In the genomic region with DNA sequence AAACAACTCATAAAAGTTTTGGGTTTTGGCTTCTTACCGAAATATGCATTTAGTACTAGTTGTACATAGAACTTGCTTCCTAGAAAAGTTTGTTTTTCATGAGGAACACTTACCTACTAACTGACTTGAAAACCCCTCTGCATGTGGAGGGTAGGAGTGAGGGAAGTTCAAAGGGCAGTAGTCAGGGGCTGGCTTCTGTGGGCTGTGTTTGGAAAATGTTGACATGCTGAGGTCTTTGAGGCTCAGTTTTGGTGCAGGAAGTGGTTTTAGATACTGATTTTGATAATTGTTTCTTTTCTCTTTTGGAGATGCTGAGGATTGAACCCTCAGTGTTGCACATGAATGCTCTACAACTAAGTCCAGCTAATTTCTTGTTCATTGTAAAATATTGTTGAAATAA, we compare ENCODE assay signal across 36 mouse cellular contexts. TPM values are rescaled to one million over a fixed set of nuclear protein-coding genes. Genes with fewer than 3 reads are reported as not detected.
DNase-seq lines count a peak whose midpoint lies in the region; ATAC-seq and TF ChIP-seq lines count a peak whose summit lies in the region.
"Had no signal": no experiment of that assay in that cellular context is flagged by ENCODE, and none has a peak within 500 bp of the region (broad histone marks: within the 10 kb centered on the region; RNA-seq: fewer than 3 reads in every experiment).

No protein-coding gene starts in this region.

- peaks cover 43% of the 10 kb centered on the region for H3K36me3 ChIP-seq in heart, embryonic 10.5 days

- H3K9me3 ChIP-seq in heart, embryonic 10.5 days, result no peaks in the 10 kb centered on the region
- H3K9me3 ChIP-seq: embryonic facial prominence, embryonic 13.5 days; forebrain, embryonic 12.5 days; hindbrain, embryonic 15.5 days; limb, embryonic 15.5 days; neural tube, embryonic 13.5 days; stomach, embryonic 15.5 days had no signal

- TF ChIP-seq CTCF in layer of hippocampus, adult 2 months (conservative IDR thresholded peaks at IDR 0.05), result no peak

- peak; percentile 57 for DNase-seq in 416B (ENCODE audit: low read depth)
- peak; percentile 34 for DNase-seq in thymus, postnatal 25 days
- no peak for DNase-seq in heart, embryonic 10.5 days (ENCODE audit: low spot score)
- DNase-seq in layer of hippocampus, adult 2 months (ENCODE audit: low spot score in 2 of 2), result no peak
- DNase-seq in B cell, adult 2 months, result no peak
- DNase-seq: adrenal gland, adult 2 months; cerebellum, adult 11-12 months; cerebellum, postnatal 10 days; embryo, embryonic 11 days; left cerebral cortex, postnatal 4 days; lung, embryonic 14.5 days; lung, postnatal 36 days; midbrain, embryonic 14.5 days; retina, postnatal 1 day; right cerebral cortex, postnatal 25 days; spleen, adult 18-20 months had no signal

- 94% methylated on average over 1 of the region's 1 CpGs for WGBS in heart, embryonic 10.5 days

- H3K4me1 ChIP-seq in heart, embryonic 10.5 days, result no peaks in the 10 kb centered on the region
- H3K4me1 ChIP-seq: embryonic facial prominence, embryonic 13.5 days; hindbrain, embryonic 15.5 days; limb, embryonic 15.5 days; neural tube, embryonic 13.5 days; stomach, embryonic 15.5 days had no signal

- no peak overlapping the region for H3K4me3 ChIP-seq in heart, embryonic 10.5 days
- H3K4me3 ChIP-seq in layer of hippocampus, adult 2 months, result no peak overlapping the region
- H3K4me3 ChIP-seq: embryonic facial prominence, embryonic 13.5 days; erythroblast, embryonic 14.5 days; forebrain, embryonic 12.5 days; hindbrain, embryonic 15.5 days; limb, embryonic 15.5 days; neural tube, embryonic 13.5 days; stomach, embryonic 15.5 days had no signal

- no peak overlapping the region for H3K27ac ChIP-seq in heart, embryonic 10.5 days
- no peak overlapping the region for H3K27ac ChIP-seq in layer of hippocampus, adult 2 months
- H3K27ac ChIP-seq: embryonic facial prominence, embryonic 13.5 days; forebrain, embryonic 12.5 days; hindbrain, embryonic 15.5 days; limb, embryonic 15.5 days; liver, embryonic 14.5 days; neural tube, embryonic 13.5 days; stomach, embryonic 15.5 days had no signal

- no peaks in the 10 kb centered on the region for H3K27me3 ChIP-seq in heart, embryonic 10.5 days (ENCODE audit: insufficient read depth, poor library complexity, severe bottlenecking)
- H3K27me3 ChIP-seq: embryonic facial prominence, embryonic 13.5 days; forebrain, embryonic 12.5 days; hindbrain, embryonic 15.5 days; limb, embryonic 15.5 days; neural tube, embryonic 13.5 days; stomach, embryonic 15.5 days had no signal

- peak; percentile 78 for ATAC-seq in CD4-positive, CD25-positive, alpha-beta regulatory T cell, adult 4 months
- ATAC-seq in inflammation-experienced regulatory T-cells, adult 6 months, result peak; percentile 77
- ATAC-seq: intestine, embryonic 16.5 days had no signal

RNA-seq across cellular contexts. Expression of gene A030005L19Rik, which starts 12.6 kb away (rescaled TPM):
- 1 to 10 TPM in 1 of 2 experiments, not detected in 1; 1.4 TPM for polyA plus RNA-seq in CD4-positive, CD25-positive, alpha-beta regulatory T cell, adult 4 months (2017; shearing (Covaris generic))
- polyA plus RNA-seq in inflammation-experienced regulatory T-cells, adult 6 months (2017; shearing (Covaris generic)), result 1 to 10 TPM in 2 of 3 experiments, under 1 TPM in 1; 0.60 to 2.2 (median 1.1) TPM
- not detected in 2 replicates for polyA plus RNA-seq in heart, embryonic 10.5 days (2016; fragmentation: Nextera tagmentation; extraction: Ambion mirVana)
- total RNA-seq in layer of hippocampus, adult 2 months (2021), result 1 to 10 TPM in 1 of 2 experiments, under 1 TPM in 1; 0.47 to 1.3 TPM
- total RNA-seq: adrenal gland, adult 2 months; gastrocnemius, postnatal 4 days; hematopoietic stem cell, adult 5-6 weeks; megakaryocyte-erythroid progenitor cell, adult 5-6 weeks had no signal
- polyA plus RNA-seq: forebrain, embryonic 12.5 days; heart, embryonic 16.5 days; intestine, embryonic 16.5 days; kidney, embryonic 14.5 days; lung, embryonic 14.5 days; stomach, embryonic 15.5 days had no signal

RNA-seq across cellular contexts. Expression of gene A030014E15Rik, which starts 24.1 kb away (rescaled TPM):
- polyA plus RNA-seq in CD4-positive, CD25-positive, alpha-beta regulatory T cell, adult 4 months (2017; shearing (Covaris generic)), result not detected
- polyA plus RNA-seq in inflammation-experienced regulatory T-cells, adult 6 months (2017; shearing (Covaris generic)), result not detected
- polyA plus RNA-seq in heart, embryonic 10.5 days (2016; fragmentation: Nextera tagmentation; extraction: Ambion mirVana), result not detected in 2 replicates
- total RNA-seq in layer of hippocampus, adult 2 months (2021), result not detected
- total RNA-seq: adrenal gland, adult 2 months; ES-E14; gastrocnemius, postnatal 4 days; hematopoietic stem cell, adult 5-6 weeks; layer of hippocampus, postnatal 10 days; left cerebral cortex, adult 8-10 months; left cerebral cortex, postnatal 4 days; megakaryocyte-erythroid progenitor cell, adult 5-6 weeks had no signal
- polyA plus RNA-seq: adrenal gland, adult 2 months; C2C12; embryonic facial prominence, embryonic 13.5 days; erythroblast, embryonic 14.5 days; forebrain, embryonic 12.5 days; heart, embryonic 16.5 days; hindbrain, embryonic 15.5 days; intestine, embryonic 16.5 days; kidney, embryonic 14.5 days; limb, embryonic 15.5 days; lung, embryonic 14.5 days; midbrain, embryonic 14.5 days; neural tube, embryonic 13.5 days; stomach, embryonic 15.5 days had no signal

RNA-seq across cellular contexts. Expression of gene Gm6217, which starts 30.6 kb away (rescaled TPM):
- not detected for polyA plus RNA-seq in CD4-positive, CD25-positive, alpha-beta regulatory T cell, adult 4 months (2017; shearing (Covaris generic))
- polyA plus RNA-seq in inflammation-experienced regulatory T-cells, adult 6 months (2017; shearing (Covaris generic)), result not detected
- polyA plus RNA-seq in heart, embryonic 10.5 days (2016; fragmentation: Nextera tagmentation; extraction: Ambion mirVana), result not detected in 2 replicates
- total RNA-seq in layer of hippocampus, adult 2 months (2021), result not detected
- total RNA-seq: adrenal gland, adult 2 months; ES-E14; gastrocnemius, postnatal 4 days; hematopoietic stem cell, adult 5-6 weeks; layer of hippocampus, postnatal 10 days; left cerebral cortex, adult 8-10 months; left cerebral cortex, postnatal 4 days; megakaryocyte-erythroid progenitor cell, adult 5-6 weeks had no signal
- polyA plus RNA-seq: adrenal gland, adult 2 months; C2C12; embryonic facial prominence, embryonic 13.5 days; erythroblast, embryonic 14.5 days; forebrain, embryonic 12.5 days; heart, embryonic 16.5 days; hindbrain, embryonic 15.5 days; intestine, embryonic 16.5 days; kidney, embryonic 14.5 days; limb, embryonic 15.5 days; liver, embryonic 14.5 days; lung, embryonic 14.5 days; midbrain, embryonic 14.5 days; neural tube, embryonic 13.5 days; stomach, embryonic 15.5 days had no signal

RNA-seq across cellular contexts. Expression of gene A030003K21Rik, which starts 42.6 kb away (rescaled TPM):
- polyA plus RNA-seq in CD4-positive, CD25-positive, alpha-beta regulatory T cell, adult 4 months (2017; shearing (Covaris generic)), result not detected
- not detected for polyA plus RNA-seq in inflammation-experienced regulatory T-cells, adult 6 months (2017; shearing (Covaris generic))
- polyA plus RNA-seq in heart, embryonic 10.5 days (2016; fragmentation: Nextera tagmentation; extraction: Ambion mirVana), result not detected in 2 replicates
- not detected for total RNA-seq in layer of hippocampus, adult 2 months (2021)
- total RNA-seq: adrenal gland, adult 2 months; ES-E14; gastrocnemius, postnatal 4 days; hematopoietic stem cell, adult 5-6 weeks; layer of hippocampus, postnatal 10 days; left cerebral cortex, adult 8-10 months; left cerebral cortex, postnatal 4 days; megakaryocyte-erythroid progenitor cell, adult 5-6 weeks had no signal
- polyA plus RNA-seq: adrenal gland, adult 2 months; C2C12; embryonic facial prominence, embryonic 13.5 days; erythroblast, embryonic 14.5 days; forebrain, embryonic 12.5 days; heart, embryonic 16.5 days; hindbrain, embryonic 15.5 days; intestine, embryonic 16.5 days; kidney, embryonic 14.5 days; limb, embryonic 15.5 days; liver, embryonic 14.5 days; lung, embryonic 14.5 days; midbrain, embryonic 14.5 days; neural tube, embryonic 13.5 days; stomach, embryonic 15.5 days had no signal

RNA-seq across cellular contexts. Expression of gene Gm7544, which starts 55.2 kb away (rescaled TPM):
- polyA plus RNA-seq in CD4-positive, CD25-positive, alpha-beta regulatory T cell, adult 4 months (2017; shearing (Covaris generic)), result not detected
- polyA plus RNA-seq in inflammation-experienced regulatory T-cells, adult 6 months (2017; shearing (Covaris generic)), result not detected
- polyA plus RNA-seq in heart, embryonic 10.5 days (2016; fragmentation: Nextera tagmentation; extraction: Ambion mirVana), result not detected in 2 replicates
- not detected for total RNA-seq in layer of hippocampus, adult 2 months (2021)
- total RNA-seq: adrenal gland, adult 2 months; ES-E14; gastrocnemius, postnatal 4 days; hematopoietic stem cell, adult 5-6 weeks; layer of hippocampus, postnatal 10 days; left cerebral cortex, adult 8-10 months; left cerebral cortex, postnatal 4 days; megakaryocyte-erythroid progenitor cell, adult 5-6 weeks had no signal
- polyA plus RNA-seq: adrenal gland, adult 2 months; C2C12; embryonic facial prominence, embryonic 13.5 days; erythroblast, embryonic 14.5 days; forebrain, embryonic 12.5 days; heart, embryonic 16.5 days; hindbrain, embryonic 15.5 days; intestine, embryonic 16.5 days; kidney, embryonic 14.5 days; limb, embryonic 15.5 days; liver, embryonic 14.5 days; lung, embryonic 14.5 days; midbrain, embryonic 14.5 days; neural tube, embryonic 13.5 days; stomach, embryonic 15.5 days had no signal

Comparison
In these comparisons a context has a peak if more than half of its experiments do, and no peak if none do; other contexts are left out.
1. DNase-seq: peak in 416B (single experiment) and thymus, postnatal 25 days (single experiment); none in heart, embryonic 10.5 days (single experiment), layer of hippocampus, adult 2 months (0 of 2) and B cell, adult 2 months (0 of 2).